Mouse (Mus musculus): ENCODE data around the gene Yap1. TPM values are rescaled to one million over a fixed set of nuclear protein-coding genes. Genes with fewer than 3 reads are reported as not detected.

The Yap1 gene
- polyA plus RNA-seq, 1 experiment, result 59.4 TPM

DNA sequence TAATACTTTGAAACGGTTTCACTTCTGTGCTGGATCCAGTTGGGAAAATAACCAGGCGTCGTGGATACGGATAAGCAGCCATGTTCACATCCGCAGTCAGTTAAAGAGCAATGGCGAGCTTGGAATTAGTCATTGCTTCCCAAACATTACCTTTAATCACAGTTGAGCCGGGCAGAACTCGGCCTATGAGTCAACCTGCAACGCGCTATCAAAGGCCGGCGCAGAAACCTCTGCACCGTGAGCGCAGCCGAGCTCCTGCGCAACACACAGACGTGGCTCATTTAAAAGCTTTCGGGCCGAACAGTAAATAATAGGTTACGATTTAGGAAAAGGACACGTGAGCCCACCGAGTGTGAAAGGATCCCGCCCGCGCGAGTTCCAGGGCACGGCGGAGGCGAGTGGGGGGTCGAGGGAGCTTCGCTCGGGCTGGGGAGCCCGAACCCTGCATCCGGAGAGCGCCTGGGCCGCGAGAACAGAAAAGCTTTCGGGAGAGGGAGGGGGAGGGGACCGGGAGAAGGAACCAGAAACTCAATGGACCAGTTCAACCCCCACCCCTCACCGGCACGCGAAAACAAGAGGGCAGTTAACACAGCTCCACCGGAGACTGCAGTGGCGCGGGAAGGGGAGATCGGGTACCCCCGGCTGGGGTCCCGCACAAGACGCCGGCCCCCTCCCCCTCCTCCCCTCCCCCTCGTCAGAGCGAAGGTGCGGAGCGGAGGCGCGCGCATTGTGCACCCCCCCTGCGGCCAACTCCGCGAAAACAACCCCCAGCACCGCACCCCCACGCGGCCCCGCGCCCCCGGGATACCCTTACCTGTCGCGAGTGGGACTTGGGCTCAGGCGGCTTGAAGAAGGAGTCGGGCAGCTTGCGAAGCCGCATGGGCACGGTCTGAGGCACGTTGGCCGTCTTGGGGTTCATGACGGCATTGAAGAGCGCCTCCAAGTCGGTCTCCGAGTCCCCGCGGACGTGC is 810 bp downstream of the Yap1 start:
- H3K4me3 ChIP-seq (replicated peaks; ENCODE audit: extremely low read depth, low read depth, low read length), result peak overlapping the region; percentile 98
- peaks cover 4% of the 10 kb centered on the region for H3K4me1 ChIP-seq (ENCODE audit: control insufficient read depth, insufficient read depth, low read length)
- peak; percentile 75 for DNase-seq
- WGBS, result 1% methylated on average over 82 of the region's 82 CpGs
- TF ChIP-seq CTCF (IDR thresholded peaks at IDR 0.05; ENCODE audit: insufficient read depth, low read length) (no peak), POLR2A (IDR thresholded peaks at IDR 0.05; ENCODE audit: borderline replicate concordance, extremely low read depth, low read depth, low read length) (no peak)

DNA sequence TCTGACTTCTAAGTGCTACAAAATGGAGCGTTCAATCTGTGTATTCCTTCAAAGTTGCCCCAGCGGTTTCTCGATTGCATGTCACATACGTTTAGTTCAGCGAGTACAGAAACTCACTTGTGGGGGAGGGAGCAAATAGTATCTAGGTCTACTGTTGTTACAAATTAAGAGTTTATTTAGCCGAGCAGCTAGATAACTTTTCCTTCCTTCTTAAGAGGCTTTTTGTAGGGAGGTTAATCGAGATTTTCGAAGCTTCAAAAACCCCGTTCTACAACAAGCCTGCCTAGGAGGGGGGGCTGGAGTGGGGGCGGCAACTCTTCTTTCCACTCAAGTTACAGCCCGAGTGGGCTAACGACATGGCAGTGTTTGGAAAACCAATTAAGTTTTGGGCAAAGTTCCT is 1.6 kb downstream of the Yap1 start:
- H3K4me3 ChIP-seq (replicated peaks; ENCODE audit: extremely low read depth, low read depth, low read length), result peak overlapping the region; percentile 98
- WGBS, result 2% methylated on average over 12 of the region's 12 CpGs
- TF ChIP-seq CTCF (IDR thresholded peaks at IDR 0.05; ENCODE audit: insufficient read depth, low read length) (no peak), POLR2A (IDR thresholded peaks at IDR 0.05; ENCODE audit: borderline replicate concordance, extremely low read depth, low read depth, low read length) (no peak)
- no peak for DNase-seq
- H3K4me1 ChIP-seq (ENCODE audit: control insufficient read depth, insufficient read depth, low read length), result peaks cover 4% of the 10 kb centered on the region

DNA sequence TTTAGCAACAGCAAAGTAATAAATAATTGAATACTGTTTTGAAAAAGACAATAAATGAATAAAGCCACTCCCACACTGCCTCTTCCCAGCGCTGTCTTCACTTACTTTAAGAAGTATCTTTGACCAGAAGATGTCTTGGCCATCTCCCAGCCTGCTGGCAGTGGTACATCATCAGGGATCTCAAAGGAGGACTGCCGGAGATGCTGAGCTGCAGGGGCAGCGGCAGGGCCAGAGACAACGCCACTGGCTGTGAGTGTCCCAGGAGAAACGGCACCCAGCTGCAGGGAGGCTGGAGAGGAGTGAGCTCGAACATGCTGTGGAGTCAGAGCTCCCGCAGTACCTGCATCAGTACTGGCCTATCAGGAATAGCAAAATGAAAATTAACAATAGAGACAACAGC is 3.0 kb downstream of the Yap1 start:
- TF ChIP-seq CTCF (IDR thresholded peaks at IDR 0.05; ENCODE audit: insufficient read depth, low read length) (no peak), POLR2A (IDR thresholded peaks at IDR 0.05; ENCODE audit: borderline replicate concordance, extremely low read depth, low read depth, low read length) (no peak)
- Histone ChIP-seq H3K4me3 (replicated peaks; ENCODE audit: extremely low read depth, low read depth, low read length) (no peak overlapping the region), H3K4me1 (ENCODE audit: control insufficient read depth, insufficient read depth, low read length) (peaks cover 4% of the 10 kb centered on the region)
- DNase-seq, result no peak
- 35% methylated on average over 7 of the region's 7 CpGs for WGBS

DNA sequence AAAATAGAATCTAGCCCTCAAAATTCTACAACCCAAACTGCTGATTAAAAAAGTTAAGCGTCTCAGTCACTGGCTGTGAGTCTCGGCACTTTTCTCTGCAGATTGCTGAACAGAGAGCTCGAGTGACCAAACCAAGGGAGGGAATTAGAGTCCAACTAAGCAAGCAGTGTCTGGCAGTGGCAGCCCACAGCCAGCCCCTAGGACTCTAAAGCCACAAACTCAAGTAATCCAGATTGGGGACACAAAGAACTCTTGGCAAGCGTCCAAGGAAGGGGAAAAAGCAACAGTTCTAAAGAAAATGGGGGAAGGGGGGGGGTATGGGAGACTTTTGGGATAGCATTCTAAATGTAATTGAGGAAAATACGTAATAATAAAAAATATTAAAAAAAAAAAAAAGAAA is 10.1 kb downstream of the Yap1 start:
- no peak overlapping the region for H3K4me3 ChIP-seq (replicated peaks; ENCODE audit: extremely low read depth, low read depth, low read length)
- no peak for TF ChIP-seq POLR2A (IDR thresholded peaks at IDR 0.05; ENCODE audit: borderline replicate concordance, extremely low read depth, low read depth, low read length)
- no peak for TF ChIP-seq CTCF (IDR thresholded peaks at IDR 0.05; ENCODE audit: insufficient read depth, low read length)
- WGBS, result 60% methylated on average over 5 of the region's 5 CpGs
- peaks cover 6% of the 10 kb centered on the region; the same call in 1 of the 2 replicates for H3K4me1 ChIP-seq (ENCODE audit: control insufficient read depth, insufficient read depth, low read length)
- DNase-seq, result no peak

DNA sequence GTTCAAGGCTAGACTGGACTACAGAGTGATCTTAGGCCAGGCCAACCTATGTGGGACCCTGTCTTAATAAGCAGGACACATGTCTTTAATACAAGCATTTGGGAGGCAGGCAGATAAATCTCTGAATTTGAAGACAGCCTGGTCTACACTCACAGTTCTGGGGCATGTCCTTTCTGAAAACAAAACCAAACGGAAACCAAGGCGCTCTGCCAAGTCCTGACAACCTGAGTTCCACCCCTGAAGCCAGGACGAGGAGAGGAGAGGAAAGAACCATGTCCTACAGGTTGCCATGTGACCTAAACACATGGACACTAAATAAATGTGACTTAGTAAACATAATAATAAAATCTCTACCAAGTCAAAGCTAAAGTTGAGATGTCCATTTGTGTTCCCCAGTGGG is 11.7 kb downstream of the Yap1 start:
- 30% methylated on average over 3 of the region's 3 CpGs for WGBS
- TF ChIP-seq POLR2A (IDR thresholded peaks at IDR 0.05; ENCODE audit: borderline replicate concordance, extremely low read depth, low read depth, low read length) (no peak), CTCF (IDR thresholded peaks at IDR 0.05; ENCODE audit: insufficient read depth, low read length) (no peak)
- no peak for DNase-seq
- no peak overlapping the region for H3K4me3 ChIP-seq (replicated peaks; ENCODE audit: extremely low read depth, low read depth, low read length)
- H3K4me1 ChIP-seq (ENCODE audit: control insufficient read depth, insufficient read depth, low read length), result peaks cover 6% of the 10 kb centered on the region; the same call in 1 of the 2 replicates

DNA sequence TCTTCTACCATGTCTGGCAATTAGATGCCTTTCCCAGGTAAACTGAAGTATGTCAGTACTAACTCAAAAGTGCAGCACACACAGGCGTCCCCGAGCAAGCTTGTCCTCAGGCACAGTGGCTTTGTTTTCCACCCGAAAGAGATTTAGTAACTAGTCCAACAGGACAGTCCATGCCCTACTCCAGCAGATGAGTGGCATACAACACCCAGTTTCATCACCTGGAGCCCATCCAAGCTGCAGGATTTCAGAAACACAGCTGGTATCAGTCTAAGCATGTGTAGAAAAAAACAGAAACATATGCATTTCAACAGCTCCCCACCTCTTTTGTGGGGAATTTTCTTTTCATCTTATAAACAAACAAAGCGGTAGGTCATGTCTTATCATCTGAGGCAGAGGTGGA is 13.5 kb downstream of the Yap1 start:
- DNase-seq, result no peak

DNA sequence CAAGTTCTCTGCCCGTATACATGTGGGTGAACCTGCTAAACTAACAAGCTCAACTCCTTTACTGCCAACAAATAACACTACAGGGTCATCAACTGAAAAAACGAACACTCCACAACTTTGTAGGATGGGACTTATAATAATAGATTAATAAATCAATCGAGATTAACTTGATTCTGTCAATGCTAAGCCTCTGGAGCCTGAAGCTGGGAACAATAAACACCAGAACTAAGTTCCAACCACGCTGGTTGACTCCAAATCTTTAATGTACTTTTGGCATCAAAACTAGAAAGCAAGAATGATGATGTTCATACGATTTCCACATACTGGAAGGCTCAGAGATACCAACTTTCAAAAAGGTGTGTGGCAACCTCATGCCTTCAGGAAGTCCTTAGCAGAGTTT is 17.3 kb downstream of the Yap1 start:
- WGBS, result 70% methylated on average over 5 of the region's 5 CpGs
- no peak for TF ChIP-seq CTCF (IDR thresholded peaks at IDR 0.05; ENCODE audit: insufficient read depth, low read length)
- TF ChIP-seq POLR2A (IDR thresholded peaks at IDR 0.05; ENCODE audit: borderline replicate concordance, extremely low read depth, low read depth, low read length), result no peak
- no peak overlapping the region for H3K4me3 ChIP-seq (replicated peaks; ENCODE audit: extremely low read depth, low read depth, low read length)
- DNase-seq, result no peak
- H3K4me1 ChIP-seq (ENCODE audit: control insufficient read depth, insufficient read depth, low read length), result peaks cover 9% of the 10 kb centered on the region

More for the DNA sequence above, 13.5 kb downstream of the Yap1 start:
- H3K4me1 ChIP-seq (ENCODE audit: control insufficient read depth, insufficient read depth, low read length), result peaks cover 6% of the 10 kb centered on the region; the same call in 1 of the 2 replicates
- TF ChIP-seq POLR2A (IDR thresholded peaks at IDR 0.05; ENCODE audit: borderline replicate concordance, extremely low read depth, low read depth, low read length), result no peak
- TF ChIP-seq CTCF (IDR thresholded peaks at IDR 0.05; ENCODE audit: insufficient read depth, low read length), result no peak
- no peak overlapping the region for H3K4me3 ChIP-seq (replicated peaks; ENCODE audit: extremely low read depth, low read depth, low read length)
- WGBS, result 61% methylated on average over 4 of the region's 4 CpGs

DNA sequence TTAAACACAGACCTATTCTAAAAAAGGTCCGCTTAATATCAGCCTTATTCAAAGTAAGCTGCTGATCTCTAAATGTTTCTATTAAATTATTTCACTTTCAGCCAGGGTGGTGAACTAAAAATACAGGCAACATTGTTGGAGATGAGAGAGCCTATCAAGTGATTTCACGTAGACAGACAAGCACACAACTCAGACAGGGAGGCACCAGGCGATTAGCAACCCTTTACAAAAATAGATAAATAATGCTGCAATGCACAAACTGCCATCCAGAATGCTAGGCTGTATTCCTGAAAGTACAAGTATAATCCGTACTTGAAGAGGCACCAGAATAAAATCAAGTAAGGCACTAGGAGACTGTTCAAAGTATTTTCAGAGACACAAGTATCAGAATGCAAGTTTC is 20.1 kb downstream of the Yap1 start:
- TF ChIP-seq POLR2A (IDR thresholded peaks at IDR 0.05; ENCODE audit: borderline replicate concordance, extremely low read depth, low read depth, low read length) (no peak), CTCF (IDR thresholded peaks at IDR 0.05; ENCODE audit: insufficient read depth, low read length) (no peak)
- no peak for DNase-seq
- 47% methylated on average over 4 of the region's 4 CpGs for WGBS
- H3K4me1 ChIP-seq (ENCODE audit: control insufficient read depth, insufficient read depth, low read length), result peaks cover 18% of the 10 kb centered on the region
- H3K4me3 ChIP-seq (replicated peaks; ENCODE audit: extremely low read depth, low read depth, low read length), result no peak overlapping the region

DNA sequence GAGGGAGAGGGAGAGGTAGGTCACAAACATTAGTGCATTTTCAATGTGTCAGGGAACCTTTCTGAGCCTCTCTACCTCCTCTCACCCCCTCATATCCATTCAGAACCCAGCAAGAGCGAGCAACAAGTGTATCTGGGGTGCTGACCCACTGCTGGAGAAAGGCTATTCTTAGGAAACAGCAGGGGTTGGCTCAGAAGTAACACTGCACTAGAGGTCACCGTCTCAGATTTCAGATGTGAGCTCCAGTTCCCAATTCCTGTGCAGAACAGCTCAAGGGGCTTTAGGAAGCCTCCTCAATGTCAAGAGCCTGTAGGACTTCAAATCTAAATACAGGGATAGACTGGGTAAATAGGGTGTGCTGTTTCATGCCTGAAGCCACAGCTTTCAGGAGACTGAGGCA is 20.7 kb downstream of the Yap1 start:
- peaks cover 19% of the 10 kb centered on the region for H3K4me1 ChIP-seq (ENCODE audit: control insufficient read depth, insufficient read depth, low read length)
- WGBS, result 44% methylated on average over 2 of the region's 2 CpGs
- DNase-seq, result no peak
- H3K4me3 ChIP-seq (replicated peaks; ENCODE audit: extremely low read depth, low read depth, low read length), result no peak overlapping the region
- TF ChIP-seq CTCF (IDR thresholded peaks at IDR 0.05; ENCODE audit: insufficient read depth, low read length) (no peak), POLR2A (IDR thresholded peaks at IDR 0.05; ENCODE audit: borderline replicate concordance, extremely low read depth, low read depth, low read length) (no peak)

DNA sequence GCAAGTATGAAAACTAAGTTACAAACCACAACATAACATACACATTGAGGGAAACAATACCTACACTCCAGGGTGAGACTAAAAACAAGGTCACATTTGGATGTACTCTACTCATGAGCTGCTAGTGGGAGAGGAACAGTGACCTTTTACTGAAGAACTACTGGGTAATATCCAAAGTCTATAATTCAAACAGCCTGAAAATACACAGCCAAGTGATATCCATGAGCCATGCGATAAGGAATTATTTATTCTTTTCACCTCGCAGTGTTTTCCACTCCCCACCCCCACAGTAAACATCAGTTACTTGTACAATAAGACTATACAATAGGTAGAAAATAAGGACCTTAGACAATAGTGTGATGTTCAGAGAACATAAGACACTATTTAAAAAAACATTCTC is 24.2 kb downstream of the Yap1 start:
- 25% methylated on average over 2 of the region's 2 CpGs for WGBS
- TF ChIP-seq CTCF (IDR thresholded peaks at IDR 0.05; ENCODE audit: insufficient read depth, low read length) (no peak), POLR2A (IDR thresholded peaks at IDR 0.05; ENCODE audit: borderline replicate concordance, extremely low read depth, low read depth, low read length) (no peak)
- H3K4me1 ChIP-seq (ENCODE audit: control insufficient read depth, insufficient read depth, low read length), result peaks cover 19% of the 10 kb centered on the region
- H3K4me3 ChIP-seq (replicated peaks; ENCODE audit: extremely low read depth, low read depth, low read length), result no peak overlapping the region
- DNase-seq, result no peak
